Mouse (Mus musculus) MEL (cell line): ENCODE measurements around the gene Micall1. TPM values are rescaled to one million over a fixed set of nuclear protein-coding genes. Genes with fewer than 3 reads are reported as not detected.

Source experiments
- DNase-seq: peaks from one replicate; pipeline ENCODE4 v3.0.0; 2011; ENCODE audit warnings: low read depth, low spot score
- H3K27ac ChIP-seq: 2 replicates; pipeline ENCODE4 v1.5.1; 2012; ENCODE audit warnings: low read depth, mild to moderate bottlenecking, control low read depth, low read length, moderate library complexity; ENCODE audit not compliant: control insufficient read depth
- H3K27me3 ChIP-seq, 2 experiments: fragments of 150-350 bp in 1 of 2; sonication (generic) in 1 of 2; 2 replicates each; pipeline ENCODE4 v1.6.1; 2012; ENCODE audit warnings: low read length in 2 of 2, mild to moderate bottlenecking in 2 of 2, improper control_type of control experiment in 1 of 2, moderate library complexity in 1 of 2; ENCODE audit not compliant: insufficient read depth in 2 of 2, control insufficient read depth in 1 of 2
- H3K36me3 ChIP-seq, 2 experiments: 2 replicates each; pipeline ENCODE4 v1.6.1; 2012 to 2014; ENCODE audit warnings: low read length in 2 of 2, improper control_type of control experiment in 1 of 2, inconsistent platforms in 1 of 2, mild to moderate bottlenecking in 1 of 2; ENCODE audit not compliant: insufficient read depth in 2 of 2, control insufficient read depth in 1 of 2
- H3K4me1 ChIP-seq, 2 experiments: fragments of 150-350 bp in 1 of 2; sonication (generic) in 1 of 2; 2 replicates each; pipeline ENCODE4 v1.6.1; 2012; ENCODE audit warnings: low read length in 2 of 2, improper control_type of control experiment in 1 of 2, mild to moderate bottlenecking in 1 of 2; ENCODE audit not compliant: insufficient read depth in 2 of 2, control insufficient read depth in 1 of 2
- H3K4me3 ChIP-seq, 2 experiments: fragments of 150-350 bp in 1 of 2; sonication (generic) in 1 of 2; 2 replicates each; pipeline ENCODE4 v1.5.1; 2012; ENCODE audit warnings: low read depth in 2 of 2, low read length in 2 of 2, mild to moderate bottlenecking in 2 of 2, moderate library complexity in 2 of 2, control low read depth in 1 of 2, improper control_type of control experiment in 1 of 2; ENCODE audit not compliant: control insufficient read depth in 1 of 2, insufficient read depth in 1 of 2
- H3K79me2 ChIP-seq: 2 replicates; pipeline ENCODE4 v1.6.1; 2012; ENCODE audit warnings: mild to moderate bottlenecking, low read length, moderate library complexity; ENCODE audit not compliant: control insufficient read depth, poor library complexity, insufficient read depth
- H3K9ac ChIP-seq: 2 replicates; pipeline ENCODE4 v1.6.1; 2012; ENCODE audit warnings: low read depth, mild to moderate bottlenecking, control low read depth, low read length, moderate library complexity; ENCODE audit not compliant: control insufficient read depth, poor library complexity, severe bottlenecking
- H3K9me3 ChIP-seq: fragments of 150-350 bp; sonication (generic); replicated peaks from 2 replicates; pipeline ENCODE4 v1.6.1; 2012; ENCODE audit warnings: mild to moderate bottlenecking, low read length, improper control_type of control experiment, moderate library complexity; ENCODE audit not compliant: insufficient read depth
- BHLHE40 ChIP-seq: IDR thresholded peaks from 2 replicates; pipeline ENCODE4 v1.6.1; 2012; ENCODE audit warnings: low read depth, mild to moderate bottlenecking, inconsistent platforms, low read length, improper control_type of control experiment, borderline replicate concordance
- CTCF ChIP-seq, 3 experiments: IDR thresholded peaks in 2 of 3; conservative IDR thresholded peaks in 1 of 3; 2 replicates each; pipeline ENCODE4 v1.5.1; 2011 to 2012; ENCODE audit warnings: low read length in 3 of 3, low read depth in 2 of 3, mild to moderate bottlenecking in 2 of 3, improper control_type of control experiment in 1 of 3, inconsistent platforms in 1 of 3, mixed read lengths in 1 of 3, moderate library complexity in 1 of 3; ENCODE audit not compliant: control insufficient read depth in 1 of 3, insufficient read depth in 1 of 3, poor library complexity in 1 of 3, severe bottlenecking in 1 of 3
- ELF1 ChIP-seq: IDR thresholded peaks from 2 replicates; pipeline ENCODE4 v1.6.1; 2014; ENCODE audit warnings: low read depth, mild to moderate bottlenecking, inconsistent platforms, low read length, improper control_type of control experiment, moderate library complexity
- ETS1 ChIP-seq: IDR thresholded peaks from 2 replicates; pipeline ENCODE4 v1.6.1; 2012; ENCODE audit warnings: low read depth, mild to moderate bottlenecking, inconsistent platforms, low read length, improper control_type of control experiment, moderate library complexity
- MAZ ChIP-seq: IDR thresholded peaks from 2 replicates; pipeline ENCODE4 v1.6.1; 2012; ENCODE audit warnings: low read depth, mild to moderate bottlenecking, inconsistent platforms, low read length, improper control_type of control experiment
- NELFE ChIP-seq: IDR thresholded peaks from 2 replicates; pipeline ENCODE4 v1.6.1; 2011; ENCODE audit warnings: low read depth, low read length, improper control_type of control experiment
- NRF1 ChIP-seq: IDR thresholded peaks from 2 replicates; pipeline ENCODE4 v1.6.1; 2014; ENCODE audit warnings: low read depth, mild to moderate bottlenecking, inconsistent platforms, low read length, improper control_type of control experiment, moderate library complexity; ENCODE audit not compliant: poor library complexity, insufficient read depth, severe bottlenecking
- POLR2A ChIP-seq, 2 experiments: IDR thresholded peaks; 2 replicates each; pipeline ENCODE4 v1.6.1; 2011 to 2012; ENCODE audit warnings: low read length in 2 of 2, mild to moderate bottlenecking in 2 of 2, control low read depth in 1 of 2, improper control_type of control experiment in 1 of 2, low read depth in 1 of 2, moderate library complexity in 1 of 2; ENCODE audit not compliant: control insufficient read depth in 1 of 2, insufficient read depth in 1 of 2, poor library complexity in 1 of 2
- POLR2AphosphoS5 ChIP-seq: IDR thresholded peaks from 2 replicates; pipeline ENCODE4 v1.6.1; 2012; ENCODE audit warnings: low read depth, borderline replicate concordance, mild to moderate bottlenecking, inconsistent platforms, low read length, moderate library complexity, mixed read lengths
- RAD21 ChIP-seq: IDR thresholded peaks from 2 replicates; pipeline ENCODE4 v1.6.1; 2011; ENCODE audit warnings: mild to moderate bottlenecking, low read depth, low read length, improper control_type of control experiment
- SMC3 ChIP-seq: IDR thresholded peaks from 2 replicates; pipeline ENCODE4 v1.6.1; 2011; ENCODE audit warnings: low read depth, low read length, improper control_type of control experiment
- TCF12 ChIP-seq: IDR thresholded peaks from 2 replicates; pipeline ENCODE4 v1.6.1; 2014; ENCODE audit warnings: low read depth, mild to moderate bottlenecking, inconsistent platforms, low read length, improper control_type of control experiment, moderate library complexity
- USF2 ChIP-seq, 2 experiments: IDR thresholded peaks; 2 replicates each; pipeline ENCODE4 v1.6.1; 2011 to 2012; ENCODE audit warnings: improper control_type of control experiment in 2 of 2, low read length in 2 of 2, borderline replicate concordance in 1 of 2, inconsistent platforms in 1 of 2, low read depth in 1 of 2, mild to moderate bottlenecking in 1 of 2; ENCODE audit not compliant: insufficient read depth in 1 of 2
- ZC3H11A ChIP-seq: IDR thresholded peaks from 2 replicates; pipeline ENCODE4 v1.6.1; 2012; ENCODE audit warnings: low read depth, mild to moderate bottlenecking, inconsistent platforms, low read length, improper control_type of control experiment
- ZMIZ1 ChIP-seq: IDR thresholded peaks from 2 replicates; pipeline ENCODE4 v1.6.1; 2012; ENCODE audit warnings: low read depth, mild to moderate bottlenecking, inconsistent platforms, low read length, improper control_type of control experiment, moderate library complexity
- polyA plus RNA-seq, 2 experiments: library from polyadenylated mRNA; stranded (reverse) in 1 of 2; unstranded in 1 of 2; fragments of >175 nt in 1 of 2; fragments of >200 nt in 1 of 2; gene quantifications; 2 replicates each; pipeline versions ENCODE4 v1.2.1 to v1.2.4; 2012; ENCODE audit warnings: low replicate concordance in 2 of 2, low read depth in 1 of 2; ENCODE audit not compliant: insufficient read length in 2 of 2, insufficient read depth in 1 of 2, missing spikeins in 1 of 2
- total RNA-seq: library from RNA; depleted of rRNA; stranded (reverse); fragments of 300-350 nt; gene quantifications from 2 replicates; pipeline ENCODE4 v1.2.3, GENCODE M21; 2012

Gene Micall1
- total and polyA plus RNA-seq, 3 experiments = 4.8 to 13.5 TPM; not detected in 1

DNA sequence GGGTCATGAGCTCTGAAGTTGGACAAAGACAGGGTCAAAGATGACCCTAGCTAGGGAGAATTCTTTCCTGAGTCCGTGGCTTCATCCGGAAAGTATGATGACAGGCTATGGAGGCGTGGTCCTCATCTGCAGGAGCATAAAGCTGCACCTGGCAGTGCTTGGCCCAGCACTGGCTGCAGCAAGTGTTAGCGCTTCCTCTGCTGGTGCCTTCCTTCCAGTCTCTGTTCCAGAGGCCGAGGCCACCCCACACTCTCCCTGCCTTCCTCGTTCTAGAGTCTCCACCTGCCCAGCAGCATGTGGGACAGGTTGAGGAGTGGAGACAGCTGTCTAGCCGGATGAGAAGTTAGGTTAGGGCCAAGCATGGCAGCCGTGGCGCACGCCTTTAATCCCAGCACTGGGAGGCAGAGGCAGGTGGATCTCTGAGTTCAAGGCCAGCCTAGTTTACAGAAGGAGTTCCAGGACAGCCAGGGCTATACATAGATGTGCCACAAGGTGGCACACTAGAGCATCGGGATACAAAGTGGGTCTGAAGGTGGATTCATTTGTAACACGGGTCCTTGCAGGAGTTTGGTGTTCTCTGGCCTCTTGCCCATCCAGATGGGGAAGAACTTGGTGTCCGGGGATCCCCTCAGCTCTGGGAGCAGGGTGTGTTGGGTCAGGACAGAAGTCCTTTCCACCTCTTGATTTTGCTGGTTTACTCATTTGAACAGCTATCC lies 17.7 kb downstream of the Micall1 start:
- peaks cover 0 to 3% of the 10 kb centered on the region in 2 experiments; a peak in 1 of 4 replicates for H3K36me3 ChIP-seq
- H3K79me2 ChIP-seq = no peaks in the 10 kb centered on the region
- H3K4me3 ChIP-seq = no peak overlapping the region
- no peaks in the 10 kb centered on the region for H3K27me3 ChIP-seq
- H3K9me3 ChIP-seq = no peaks in the 10 kb centered on the region
- TF ChIP-seq ZC3H11A = 0 out of 2 replicates have a peak, but pooled peaks have one; percentile 15
- TF ChIP-seq CTCF (IDR thresholded peaks at IDR 0.05 in 2 of 3, conservative IDR thresholded peaks at IDR 0.05 in 1 of 3; ENCODE audit: control insufficient read depth in 1 of 3, insufficient read depth in 1 of 3, low read depth in 2 of 3, low read length in 3 of 3, poor library complexity in 1 of 3, severe bottlenecking in 1 of 3) = peak; percentile 60 to 81 (median 64)
- TF ChIP-seq ELF1 = no peak
- TF ChIP-seq ETS1 = no peak
- TF ChIP-seq RAD21 = peak; percentile 17
- 0 out of 2 replicates have a peak, but pooled peaks have one; percentile 7 for TF ChIP-seq BHLHE40
- peak; percentile 55 for TF ChIP-seq SMC3
- H3K4me1 ChIP-seq = no peaks in the 10 kb centered on the region
- peak; percentile 72 for DNase-seq
- no peak overlapping the region for H3K27ac ChIP-seq
- H3K9ac ChIP-seq = no peak overlapping the region

DNA sequence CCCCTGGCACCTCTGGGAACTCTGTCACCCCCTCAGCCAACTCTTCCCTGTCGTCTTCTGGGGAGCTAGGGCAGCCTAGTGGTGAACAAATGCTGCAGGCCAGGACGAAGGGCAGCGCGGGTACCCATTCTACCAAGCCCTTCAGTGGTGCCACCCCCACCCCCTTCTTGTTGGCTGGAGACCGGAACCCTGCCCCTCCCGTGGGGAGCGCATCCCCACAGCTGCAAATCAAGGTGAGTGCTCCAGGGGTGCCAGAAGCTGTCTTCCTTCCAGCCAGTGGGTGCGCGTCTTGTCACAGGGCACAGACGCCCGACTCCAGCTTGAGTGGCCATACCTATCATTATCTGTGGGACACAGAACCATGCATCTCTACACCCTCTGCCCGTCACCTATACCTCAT lies 18.4 kb downstream of the Micall1 start:
- Histone ChIP-seq H3K36me3 (peaks cover 0 to 3% of the 10 kb centered on the region in 2 experiments; a peak in 1 of 4 replicates), H3K4me1 (no peaks in the 10 kb centered on the region), H3K9ac (no peak overlapping the region), H3K27ac (no peak overlapping the region), H3K9me3 (no peaks in the 10 kb centered on the region), H3K4me3 (no peak overlapping the region), H3K27me3 (no peaks in the 10 kb centered on the region), H3K79me2 (no peaks in the 10 kb centered on the region)
- no peak for DNase-seq
- TF ChIP-seq ZMIZ1 = no peak
- TF ChIP-seq TCF12 = no peak
- no peak for TF ChIP-seq POLR2A (IDR thresholded peaks at IDR 0.05; ENCODE audit: control insufficient read depth in 1 of 2, insufficient read depth in 1 of 2, low read depth in 1 of 2, low read length in 2 of 2, poor library complexity in 1 of 2)
- no peak for TF ChIP-seq NELFE
- no peak for TF ChIP-seq RAD21
- no peak for TF ChIP-seq USF2 (IDR thresholded peaks at IDR 0.05; ENCODE audit: borderline replicate concordance in 1 of 2, insufficient read depth in 1 of 2, low read depth in 1 of 2, low read length in 2 of 2)
- TF ChIP-seq ZC3H11A = no peak
- TF ChIP-seq POLR2AphosphoS5 = no peak
- no peak for TF ChIP-seq NRF1
- TF ChIP-seq MAZ = no peak
